Mouse (Mus musculus): Measurements from ENCODE around the gene Srcin1. TPM values are rescaled to one million over a fixed set of nuclear protein-coding genes. Genes with fewer than 3 reads are reported as not detected.
A peak's percentile ranks its signal among the peaks of the same experiment; 100 is the strongest.

Gene Srcin1
- polyA plus RNA-seq, 1 experiment from 2014 or later, result 0.49 TPM

DNA sequence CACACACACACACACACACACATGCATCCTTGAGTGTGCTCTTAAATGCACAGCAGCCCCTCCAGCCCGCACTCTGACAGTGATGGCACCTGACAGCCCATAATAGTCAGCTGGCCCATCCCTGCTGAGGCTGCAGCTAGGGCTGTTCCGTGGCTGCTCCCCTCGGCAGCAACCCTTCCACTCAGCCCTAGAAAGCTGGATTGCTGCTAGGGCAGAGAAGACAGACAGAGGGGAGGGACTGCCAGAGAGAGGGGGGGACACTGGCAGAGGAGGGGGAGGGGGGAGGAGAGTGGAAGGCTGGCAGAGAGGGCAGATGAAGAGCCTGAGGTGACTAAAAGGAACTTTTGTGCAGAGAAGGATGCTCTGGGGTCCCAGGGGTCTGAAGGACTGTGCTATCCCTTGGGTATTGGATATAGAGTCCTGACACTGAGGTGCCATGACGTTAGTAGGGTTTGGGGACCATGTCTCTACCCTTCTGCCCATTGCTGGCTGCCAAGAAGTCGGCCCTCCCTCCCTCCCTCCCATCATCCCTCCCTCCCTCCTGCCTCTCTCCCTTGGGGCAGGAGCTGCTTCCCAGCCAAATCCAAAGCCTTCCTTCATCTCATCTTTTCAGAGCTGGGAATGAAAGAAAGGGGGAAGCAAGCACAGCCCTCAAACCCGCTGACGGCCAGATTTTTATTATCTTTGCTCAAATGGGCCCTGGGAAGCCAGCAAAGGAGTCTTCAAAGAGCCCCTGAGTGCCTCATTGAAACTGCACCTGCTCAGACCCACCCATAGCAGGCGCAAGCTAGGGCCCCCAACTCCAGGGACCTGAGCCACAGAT lies 4.5 kb downstream of the Srcin1 start:
- no peak overlapping the region for H3K4me2 ChIP-seq (replicated peaks; ENCODE audit: low read depth)
- TF ChIP-seq CTCF (IDR thresholded peaks at IDR 0.05; ENCODE audit: low read depth), result no peak
- no peak for TF ChIP-seq EP300 (optimal IDR thresholded peaks at IDR 0.05)

DNA sequence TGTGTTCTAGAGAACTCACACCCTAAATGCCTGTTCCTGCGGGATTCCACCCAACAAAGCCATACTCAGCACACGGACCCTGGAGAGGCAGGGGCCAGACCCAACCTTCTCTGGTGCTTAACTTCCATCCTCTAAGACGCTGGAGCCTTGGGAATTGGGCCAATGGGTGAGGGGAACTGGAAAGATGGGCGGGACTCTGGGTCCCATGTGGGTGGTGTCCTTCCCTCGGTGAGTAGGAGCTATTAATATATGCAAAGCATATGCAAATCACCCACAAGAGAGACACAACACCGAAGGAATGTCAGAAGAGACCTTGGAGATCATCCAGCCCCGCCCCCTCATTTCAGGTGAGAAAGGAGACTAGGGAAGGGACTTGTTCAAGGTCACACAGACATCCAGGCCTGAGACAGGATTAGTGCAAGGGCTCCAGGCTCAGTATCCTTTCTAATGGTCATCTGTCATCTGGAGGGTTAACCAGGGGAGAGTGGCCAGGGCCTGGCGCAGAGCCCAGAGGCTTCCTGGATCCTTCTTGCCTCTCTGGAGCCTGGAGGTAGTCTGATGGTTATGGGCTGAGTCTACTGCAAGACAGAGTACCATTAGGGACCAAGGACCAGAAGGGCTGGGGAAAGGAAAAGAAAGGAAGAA lies 5.4 kb downstream of the Srcin1 start:
- TF ChIP-seq CTCF (IDR thresholded peaks at IDR 0.05; ENCODE audit: low read depth) (no peak), EP300 (optimal IDR thresholded peaks at IDR 0.05) (no peak)
- peaks cover 6% of the 10 kb centered on the region; the same call in 1 of the 2 replicates for H3K27me3 ChIP-seq (ENCODE audit: control insufficient read depth, insufficient read depth, low read length)
- WGBS, result 21% methylated on average over 8 of the region's 8 CpGs

More for the DNA sequence above, 4.5 kb downstream of the Srcin1 start:
- Histone ChIP-seq H3K27me3 (ENCODE audit: control insufficient read depth, insufficient read depth, low read length) (peaks cover 3% of the 10 kb centered on the region; the same call in 1 of the 2 replicates), H3K4me3 (ENCODE audit: low read depth, low read length) (no peak overlapping the region), H3K9ac (ENCODE audit: low read length) (no peak overlapping the region), H3K4me1 (replicated peaks; ENCODE audit: control insufficient read depth, insufficient read depth) (no peaks in the 10 kb centered on the region), H3K27ac (replicated peaks) (no peak overlapping the region), H3K36me3 (ENCODE audit: control insufficient read depth, insufficient read depth, low read length) (no peaks in the 10 kb centered on the region), H3K9me3 (ENCODE audit: control insufficient read depth, low read length) (no peaks in the 10 kb centered on the region)
- 27% methylated on average over 8 of the region's 8 CpGs for WGBS
- DNase-seq (ENCODE audit: low spot score), result no peak
- no peak for ATAC-seq (ENCODE audit: low FRiP score, low TSS enrichment)

DNA sequence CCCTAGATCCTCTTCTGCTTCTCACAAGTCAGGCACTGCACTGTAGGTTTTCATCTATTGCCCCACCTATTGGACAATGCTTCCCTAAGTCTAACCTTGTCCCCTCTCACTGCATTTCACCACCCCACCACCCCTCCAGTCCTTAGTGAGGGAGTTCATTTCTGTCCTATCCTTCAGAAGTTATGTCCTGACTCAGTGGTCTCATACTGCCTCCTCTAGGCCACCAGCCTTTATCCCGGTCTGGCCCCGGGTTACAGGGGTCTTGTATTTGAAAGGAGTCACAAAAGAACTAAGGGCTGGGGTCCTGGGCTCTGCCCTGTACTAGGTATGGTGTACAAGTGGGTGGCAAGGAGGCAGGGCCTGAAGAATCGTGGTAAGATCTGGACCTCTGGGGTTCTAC lies 6.2 kb downstream of the Srcin1 start:
- H3K4me3 ChIP-seq (ENCODE audit: low read depth, low read length), result no peak overlapping the region
- no peak overlapping the region for H3K27ac ChIP-seq (replicated peaks)
- no peak for ATAC-seq (ENCODE audit: low FRiP score, low TSS enrichment)
- 78% methylated on average over 3 of the region's 3 CpGs for WGBS
- no peaks in the 10 kb centered on the region for H3K9me3 ChIP-seq (ENCODE audit: control insufficient read depth, low read length)
- H3K4me2 ChIP-seq (replicated peaks; ENCODE audit: low read depth), result no peak overlapping the region
- DNase-seq (ENCODE audit: low spot score), result no peak
- H3K4me1 ChIP-seq (replicated peaks; ENCODE audit: control insufficient read depth, insufficient read depth), result no peaks in the 10 kb centered on the region
- no peaks in the 10 kb centered on the region for H3K36me3 ChIP-seq (ENCODE audit: control insufficient read depth, insufficient read depth, low read length)
- peaks cover 7% of the 10 kb centered on the region; the same call in 1 of the 2 replicates for H3K27me3 ChIP-seq (ENCODE audit: control insufficient read depth, insufficient read depth, low read length)
- H3K9ac ChIP-seq (ENCODE audit: low read length), result no peak overlapping the region
- no peak for TF ChIP-seq EP300 (optimal IDR thresholded peaks at IDR 0.05)
- no peak for TF ChIP-seq CTCF (IDR thresholded peaks at IDR 0.05; ENCODE audit: low read depth)

More for the DNA sequence above, 5.4 kb downstream of the Srcin1 start:
- no peaks in the 10 kb centered on the region for H3K4me1 ChIP-seq (replicated peaks; ENCODE audit: control insufficient read depth, insufficient read depth)
- ATAC-seq (ENCODE audit: low FRiP score, low TSS enrichment), result no peak
- no peak overlapping the region for H3K4me3 ChIP-seq (ENCODE audit: low read depth, low read length)
- DNase-seq (ENCODE audit: low spot score), result no peak
- H3K9ac ChIP-seq (ENCODE audit: low read length), result no peak overlapping the region
- no peaks in the 10 kb centered on the region for H3K36me3 ChIP-seq (ENCODE audit: control insufficient read depth, insufficient read depth, low read length)
- H3K4me2 ChIP-seq (replicated peaks; ENCODE audit: low read depth), result no peak overlapping the region
- H3K9me3 ChIP-seq (ENCODE audit: control insufficient read depth, low read length), result no peaks in the 10 kb centered on the region
- no peak overlapping the region for H3K27ac ChIP-seq (replicated peaks)

DNA sequence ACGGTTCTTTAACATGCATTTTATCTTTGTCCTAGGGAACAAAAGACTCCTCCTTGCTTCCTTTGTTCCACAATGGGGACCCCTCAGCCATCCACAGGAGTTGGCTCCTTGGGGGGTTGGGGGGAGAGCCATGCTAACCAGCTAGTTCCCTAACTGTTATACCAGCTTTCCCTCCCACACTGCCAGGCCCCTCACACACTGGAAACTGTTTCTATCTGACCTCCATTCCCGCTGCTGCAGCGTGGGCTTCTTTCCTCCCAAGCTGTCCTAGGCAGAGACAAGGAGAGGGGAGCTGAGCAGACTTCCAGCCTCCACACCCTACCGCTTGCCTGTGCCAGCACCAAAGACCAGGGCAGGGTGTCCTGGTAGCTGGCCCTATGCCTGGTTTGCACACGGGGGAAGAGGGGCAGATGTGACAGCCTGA lies 6.7 kb downstream of the Srcin1 start:
- Histone ChIP-seq H3K9me3 (ENCODE audit: control insufficient read depth, low read length) (no peaks in the 10 kb centered on the region), H3K27ac (replicated peaks) (no peak overlapping the region), H3K4me2 (replicated peaks; ENCODE audit: low read depth) (no peak overlapping the region), H3K36me3 (ENCODE audit: control insufficient read depth, insufficient read depth, low read length) (no peaks in the 10 kb centered on the region), H3K9ac (ENCODE audit: low read length) (no peak overlapping the region), H3K4me1 (replicated peaks; ENCODE audit: control insufficient read depth, insufficient read depth) (no peaks in the 10 kb centered on the region), H3K27me3 (ENCODE audit: control insufficient read depth, insufficient read depth, low read length) (peaks cover 7% of the 10 kb centered on the region; the same call in 1 of the 2 replicates), H3K4me3 (ENCODE audit: low read depth, low read length) (no peak overlapping the region)
- ATAC-seq (ENCODE audit: low FRiP score, low TSS enrichment) (no peak), DNase-seq (ENCODE audit: low spot score) (no peak)
- 50% methylated on average over 5 of the region's 5 CpGs for WGBS
- TF ChIP-seq CTCF (IDR thresholded peaks at IDR 0.05; ENCODE audit: low read depth) (no peak), EP300 (optimal IDR thresholded peaks at IDR 0.05) (no peak)

DNA sequence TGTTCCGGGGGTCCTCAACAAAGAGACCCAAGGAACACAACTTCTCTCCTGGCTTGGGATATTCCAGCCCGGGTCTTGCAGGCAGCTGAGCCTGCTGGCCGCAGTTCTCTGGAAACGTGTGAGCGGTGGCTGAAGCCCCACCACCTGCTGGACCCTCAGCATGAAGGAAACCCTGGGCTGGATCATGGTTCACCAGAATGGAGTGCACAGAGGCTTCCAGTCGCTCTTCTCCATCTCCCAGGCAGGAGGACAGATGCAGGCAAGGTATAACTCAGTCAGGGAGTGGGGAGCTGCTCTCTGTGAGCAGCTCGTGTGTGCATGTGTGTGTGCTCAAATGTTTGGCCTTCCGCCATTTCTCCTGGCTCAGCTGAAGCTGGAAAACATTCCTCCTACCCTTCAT lies 7.3 kb downstream of the Srcin1 start:
- no peak overlapping the region for H3K9ac ChIP-seq (ENCODE audit: low read length)
- H3K4me3 ChIP-seq (ENCODE audit: low read depth, low read length), result no peak overlapping the region
- no peak overlapping the region for H3K4me2 ChIP-seq (replicated peaks; ENCODE audit: low read depth)
- DNase-seq (ENCODE audit: low spot score) (peak; percentile 83), ATAC-seq (ENCODE audit: low FRiP score, low TSS enrichment) (peak; percentile 75)
- WGBS, result 9% methylated on average over 8 of the region's 8 CpGs
- H3K4me1 ChIP-seq (replicated peaks; ENCODE audit: control insufficient read depth, insufficient read depth), result no peaks in the 10 kb centered on the region
- H3K27ac ChIP-seq (replicated peaks), result no peak overlapping the region
- H3K36me3 ChIP-seq (ENCODE audit: control insufficient read depth, insufficient read depth, low read length), result no peaks in the 10 kb centered on the region
- TF ChIP-seq CTCF (IDR thresholded peaks at IDR 0.05; ENCODE audit: low read depth) (0 out of 2 replicates have a peak, but pooled peaks have one; percentile 5), EP300 (optimal IDR thresholded peaks at IDR 0.05) (no peak)
- no peaks in the 10 kb centered on the region for H3K9me3 ChIP-seq (ENCODE audit: control insufficient read depth, low read length)
- peaks cover 7% of the 10 kb centered on the region; the same call in 1 of the 2 replicates for H3K27me3 ChIP-seq (ENCODE audit: control insufficient read depth, insufficient read depth, low read length)
